Mouse (Mus musculus): Measurements from ENCODE around the gene Vti1a.
A peak's percentile ranks its signal among the peaks of the same experiment; 100 is the strongest.

Vti1a gene

GRCm38 (mm10) chr19:55456325-55457091 is 140.4 kb downstream of the Vti1a start:
- no peak for DNase-seq (ENCODE audit: low spot score in 2 of 2)

GRCm38 (mm10) chr19:55461963-55462362 is 145.9 kb downstream of the Vti1a start:
- DNase-seq (ENCODE audit: low spot score in 2 of 2) = no peak

GRCm38 (mm10) chr19:55463670-55464069 is 147.6 kb downstream of the Vti1a start:
- DNase-seq (ENCODE audit: low spot score in 2 of 2) = no peak

GRCm38 (mm10) chr19:55469301-55470051 is 153.4 kb downstream of the Vti1a start:
- no peak for DNase-seq (ENCODE audit: low spot score in 2 of 2)

- no peak for DNase-seq (ENCODE audit: low spot score in 2 of 2)
Observed at GRCm38 (mm10) chr19:55472582-55472981, 156.5 kb downstream of the Vti1a start.

- DNase-seq (ENCODE audit: low spot score in 2 of 2) = no peak
Observed at GRCm38 (mm10) chr19:55474225-55474624, 158.1 kb downstream of the Vti1a start.

- no peak for DNase-seq (ENCODE audit: low spot score in 2 of 2)
Observed at GRCm38 (mm10) chr19:55480526-55480925, 164.4 kb downstream of the Vti1a start.

- DNase-seq (ENCODE audit: low spot score in 2 of 2) = no peak
Observed at GRCm38 (mm10) chr19:55481308-55481707, 165.2 kb downstream of the Vti1a start.

- DNase-seq (ENCODE audit: low spot score in 2 of 2) = no peak
Observed at GRCm38 (mm10) chr19:55483526-55483925, 167.4 kb downstream of the Vti1a start.

GRCm38 (mm10) chr19:55484559-55484958 is 168.5 kb downstream of the Vti1a start:
- DNase-seq (ENCODE audit: low spot score in 2 of 2) = no peak

- no peak for DNase-seq (ENCODE audit: low spot score in 2 of 2)
Observed at GRCm38 (mm10) chr19:55486473-55486872, 170.4 kb downstream of the Vti1a start.

GRCm38 (mm10) chr19:55491126-55492076 is 175.3 kb downstream of the Vti1a start:
- DNase-seq (ENCODE audit: low spot score in 2 of 2) = no peak

GRCm38 (mm10) chr19:55496333-55496732 is 180.2 kb downstream of the Vti1a start:
- DNase-seq (ENCODE audit: low spot score in 2 of 2) = no peak

GRCm38 (mm10) chr19:55499179-55499863 is 183.2 kb downstream of the Vti1a start:
- no peak for DNase-seq (ENCODE audit: low spot score in 2 of 2)

GRCm38 (mm10) chr19:55501985-55502384 is 185.9 kb downstream of the Vti1a start:
- no peak for DNase-seq (ENCODE audit: low spot score in 2 of 2)

- no peak for DNase-seq (ENCODE audit: low spot score in 2 of 2)
Observed at GRCm38 (mm10) chr19:55503771-55504170, 187.7 kb downstream of the Vti1a start.

- DNase-seq (ENCODE audit: low spot score in 2 of 2) = peak in 1 of 2 experiments; percentile 12
Observed at GRCm38 (mm10) chr19:55507748-55508147, 191.7 kb downstream of the Vti1a start.

GRCm38 (mm10) chr19:55508239-55508638 is 192.1 kb downstream of the Vti1a start:
- no peak for DNase-seq (ENCODE audit: low spot score in 2 of 2)

- no peak for DNase-seq (ENCODE audit: low spot score in 2 of 2)
Observed at GRCm38 (mm10) chr19:55508965-55509364, 192.9 kb downstream of the Vti1a start.

GRCm38 (mm10) chr19:55509618-55510017 is 193.5 kb downstream of the Vti1a start:
- DNase-seq (ENCODE audit: low spot score in 2 of 2) = no peak

GRCm38 (mm10) chr19:55513941-55514340 is 197.8 kb downstream of the Vti1a start:
- DNase-seq (ENCODE audit: low spot score in 2 of 2) = no peak
